Mouse (Mus musculus): Measurements from ENCODE around the gene Nrg3.
"Not testable (repeated sequence)": the region's sequence is repeated elsewhere in the genome, so short reads cannot be mapped to it uniquely, and the experiment has no call there.

The Nrg3 gene

DNA sequence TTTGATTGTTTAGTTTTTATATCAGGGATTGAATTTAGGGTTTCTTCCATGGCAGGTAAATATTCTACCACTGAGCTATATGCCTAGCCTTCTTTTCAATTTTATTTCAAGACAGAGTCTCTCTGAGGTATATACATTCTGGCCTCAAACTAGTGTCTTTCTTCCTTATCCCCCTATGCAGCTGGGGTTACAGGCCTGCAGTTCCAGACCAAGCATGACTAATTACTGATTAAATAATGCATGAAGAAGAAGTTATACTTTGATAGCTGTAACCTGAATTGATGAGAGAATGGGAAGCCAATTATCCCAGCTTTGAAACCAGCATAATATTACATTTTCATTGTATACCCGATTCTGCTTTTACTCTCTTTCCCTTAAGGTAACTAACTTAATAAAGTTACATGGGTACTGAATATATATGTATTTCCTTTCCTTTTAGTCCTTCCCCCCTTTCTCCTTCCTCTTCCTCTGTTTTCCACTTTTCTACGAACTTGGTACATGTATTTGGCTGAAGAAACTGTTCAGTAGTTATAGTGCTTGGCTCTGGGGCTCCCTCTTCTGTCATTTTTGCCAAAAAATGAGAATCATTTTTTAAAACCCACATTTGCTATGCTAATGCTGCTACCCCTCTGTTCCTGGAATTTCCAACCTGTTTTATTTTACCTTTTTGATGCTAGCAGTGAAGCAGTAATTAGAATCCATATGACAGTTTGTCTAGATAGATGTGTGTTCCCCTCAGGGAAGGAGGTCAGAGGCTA lies 843.8 kb downstream of the Nrg3 start:
- DNase-seq (ENCODE audit: extremely low spot score, low spot score), result no peak

DNA sequence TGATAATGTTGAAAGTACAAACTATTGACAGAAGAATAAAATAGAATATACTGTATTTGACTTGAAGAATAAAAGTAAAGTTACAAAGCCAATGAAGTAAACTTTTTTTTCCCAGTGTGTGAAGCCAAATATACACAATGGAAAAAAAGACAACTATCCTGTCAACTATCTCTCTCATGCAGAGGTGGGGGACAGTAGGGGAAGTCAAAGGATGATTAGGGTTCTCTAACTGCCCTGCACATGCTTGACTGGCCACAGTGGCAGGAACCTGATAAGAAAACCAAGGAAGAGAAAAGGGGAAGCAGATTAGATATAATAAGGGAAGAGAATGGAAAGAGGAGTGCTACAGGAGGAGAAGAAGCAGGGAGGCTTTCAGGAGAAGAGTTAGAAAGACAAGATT lies 855.9 kb downstream of the Nrg3 start:
- DNase-seq (ENCODE audit: extremely low spot score, low spot score), result no peak

DNA sequence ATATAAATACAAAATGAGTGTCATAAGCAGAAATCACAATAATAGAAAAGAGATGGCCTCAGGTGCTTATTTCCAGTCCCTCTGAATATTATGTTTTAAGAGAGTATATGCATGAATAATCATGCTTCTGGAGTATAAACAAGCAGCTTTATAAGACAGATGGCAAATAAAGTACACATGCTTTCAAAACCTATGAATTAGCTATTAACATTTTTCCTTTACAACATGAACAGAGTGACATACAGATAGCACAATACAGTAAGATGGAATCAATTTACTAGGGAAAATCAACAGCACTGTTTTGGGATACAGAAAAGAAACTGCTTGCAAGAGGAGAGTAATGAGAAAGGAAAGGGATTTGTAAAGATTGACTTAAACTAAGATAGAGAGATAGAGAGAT lies 875.2 kb downstream of the Nrg3 start:
- no peak for DNase-seq (ENCODE audit: extremely low spot score, low spot score)

DNA sequence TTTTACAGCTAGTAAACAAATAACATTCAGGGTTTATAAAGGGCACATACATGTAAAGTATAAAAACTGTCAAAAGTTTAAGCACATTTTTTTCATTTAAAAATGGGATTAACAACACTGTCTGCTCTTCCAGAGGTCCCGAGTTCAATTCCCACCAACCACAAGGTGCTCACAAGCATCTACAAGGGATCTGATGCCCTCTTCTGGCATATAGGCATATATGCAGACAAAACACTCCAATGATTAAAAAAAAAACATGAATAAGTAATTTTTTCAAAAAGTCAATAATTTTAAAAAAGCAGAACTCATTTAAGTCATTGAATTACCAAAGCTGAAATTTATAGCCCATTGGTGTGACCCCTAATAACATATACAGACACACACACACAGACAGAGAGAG lies 878.6 kb downstream of the Nrg3 start:
- DNase-seq (ENCODE audit: extremely low spot score, low spot score), result no peak

DNA sequence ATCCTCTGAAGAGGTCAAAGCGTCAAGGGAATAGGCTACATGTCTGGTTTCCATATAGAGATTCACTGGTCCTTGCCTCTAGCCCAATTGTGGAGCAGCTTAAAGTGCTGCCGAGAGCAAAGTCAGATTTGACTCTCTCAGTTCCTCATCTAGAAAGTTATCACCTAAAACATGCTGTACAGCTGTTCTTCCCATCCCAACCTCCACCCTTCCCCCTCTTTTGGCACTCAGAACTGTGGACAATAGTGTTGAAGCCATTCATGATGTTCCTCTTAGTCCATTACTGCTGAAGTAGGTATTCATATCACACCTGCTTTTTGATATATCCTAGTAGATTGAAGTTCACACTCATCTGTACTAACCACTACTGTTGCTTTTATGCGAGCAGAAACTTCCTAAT lies 896.1 kb downstream of the Nrg3 start:
- DNase-seq (ENCODE audit: extremely low spot score, low spot score), result no peak

DNA sequence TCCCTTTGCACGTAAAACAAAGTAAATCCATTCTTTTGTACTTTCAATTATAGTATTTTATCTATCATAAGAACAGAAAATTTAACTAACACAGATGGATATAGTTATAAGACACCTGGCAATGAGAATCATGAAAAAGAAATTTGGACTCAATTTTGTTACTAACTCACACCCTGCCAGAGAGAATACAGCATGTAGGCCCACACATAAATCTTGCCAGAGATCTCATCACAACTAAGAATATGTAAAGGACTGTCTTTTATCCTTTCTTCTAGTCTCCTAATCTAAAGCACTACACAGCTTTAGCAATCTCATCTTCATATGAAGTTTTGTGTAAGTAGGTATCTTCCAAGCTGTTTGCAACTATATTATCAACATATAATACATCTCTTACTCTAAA lies 904.7 kb downstream of the Nrg3 start:
- DNase-seq (ENCODE audit: extremely low spot score, low spot score), result no peak

DNA sequence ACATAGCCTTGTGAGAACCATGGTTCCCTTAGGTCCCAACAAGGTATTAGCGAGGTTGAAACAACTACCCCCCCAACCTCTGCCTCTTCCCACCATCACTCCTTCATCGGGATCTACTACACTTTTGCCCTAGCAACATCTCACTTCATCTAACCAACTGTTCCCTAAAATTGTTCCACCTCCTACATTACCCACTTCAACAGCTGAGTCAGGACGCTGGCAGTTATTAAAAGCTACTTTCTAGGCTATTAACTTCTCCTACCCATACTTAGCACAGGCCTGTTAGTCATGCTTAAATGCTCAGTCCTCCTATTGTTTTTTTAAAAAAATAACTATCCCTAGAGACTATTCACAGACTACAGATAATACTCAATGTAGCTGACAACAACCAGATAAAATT lies 906.7 kb downstream of the Nrg3 start:
- DNase-seq (ENCODE audit: extremely low spot score, low spot score), result no peak

DNA sequence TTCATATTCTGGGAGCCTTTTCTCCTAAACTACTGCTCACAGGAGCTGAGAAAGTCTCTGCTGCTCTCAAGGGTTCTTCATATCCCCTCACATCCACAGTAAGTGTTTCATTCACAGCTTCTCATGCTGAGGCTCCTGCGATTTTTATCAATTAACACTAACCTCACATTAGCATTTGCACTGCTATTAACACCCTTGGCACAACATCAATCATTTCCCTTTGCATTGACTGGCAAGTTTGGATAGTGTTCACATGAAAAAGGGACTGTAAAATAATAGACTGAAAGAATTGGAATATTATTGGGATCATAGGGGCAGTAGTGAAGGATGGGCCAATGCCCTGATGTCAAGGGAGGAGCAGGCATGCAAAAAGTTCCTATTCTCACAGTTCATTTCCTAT lies 918.3 kb downstream of the Nrg3 start:
- no peak for DNase-seq (ENCODE audit: extremely low spot score, low spot score)

DNA sequence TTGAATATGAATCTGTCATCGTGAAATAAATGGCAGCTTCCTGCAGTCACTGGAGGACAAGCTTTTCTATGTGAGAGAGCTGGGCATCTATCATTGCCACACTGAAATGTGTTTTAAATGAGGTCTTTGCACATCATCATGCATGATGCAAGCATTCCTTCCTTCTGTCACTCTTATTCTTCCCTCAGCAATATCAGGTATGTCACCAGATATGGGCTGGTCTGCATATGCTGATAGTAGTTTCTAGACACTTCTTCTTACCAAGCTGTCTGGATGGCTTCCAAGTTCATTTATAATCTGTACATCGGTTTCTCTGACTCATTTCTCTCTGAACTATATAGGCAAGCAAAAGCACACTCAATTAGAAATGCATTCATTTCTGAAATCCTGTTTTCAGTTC lies 925.6 kb downstream of the Nrg3 start:
- DNase-seq (ENCODE audit: extremely low spot score, low spot score), result no peak

DNA sequence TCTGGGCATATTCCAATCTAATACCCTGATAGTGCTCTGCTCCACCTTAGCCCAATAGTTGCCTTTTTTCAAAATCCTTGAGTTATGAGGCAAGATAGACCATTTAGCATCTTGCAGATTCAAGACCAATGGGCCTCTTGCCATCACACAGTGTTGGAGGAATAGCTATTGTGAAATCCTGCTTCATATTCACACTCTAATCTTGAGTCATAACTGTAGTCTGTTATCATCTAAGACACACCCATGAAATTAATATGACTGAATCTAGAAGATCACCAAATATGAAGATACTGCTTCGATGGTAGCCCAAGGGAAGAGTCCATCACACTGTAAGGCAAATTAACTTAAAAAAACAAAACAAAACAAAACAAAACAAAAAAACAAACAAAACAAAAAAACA lies 937.7 kb downstream of the Nrg3 start:
- DNase-seq (ENCODE audit: extremely low spot score, low spot score), result no peak

DNA sequence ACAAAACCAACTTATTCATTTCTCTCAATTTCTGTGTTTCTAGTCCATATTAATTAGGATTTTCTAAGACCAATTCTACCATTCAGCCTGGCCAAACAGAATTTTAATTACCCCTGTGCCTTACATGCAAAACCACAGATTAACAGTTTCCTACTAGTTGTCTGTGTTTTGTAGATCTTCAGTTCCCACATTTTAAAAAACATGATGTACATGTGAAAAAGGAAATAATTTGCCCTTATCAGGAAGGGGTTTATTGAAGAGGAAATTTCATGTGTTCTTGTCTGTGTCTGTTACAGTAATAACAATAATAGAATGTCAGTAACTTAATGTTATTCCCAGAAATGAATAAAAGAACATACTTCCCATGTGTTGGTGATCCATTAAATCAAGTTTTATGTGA lies 939.4 kb downstream of the Nrg3 start:
- DNase-seq (ENCODE audit: extremely low spot score, low spot score), result no peak

DNA sequence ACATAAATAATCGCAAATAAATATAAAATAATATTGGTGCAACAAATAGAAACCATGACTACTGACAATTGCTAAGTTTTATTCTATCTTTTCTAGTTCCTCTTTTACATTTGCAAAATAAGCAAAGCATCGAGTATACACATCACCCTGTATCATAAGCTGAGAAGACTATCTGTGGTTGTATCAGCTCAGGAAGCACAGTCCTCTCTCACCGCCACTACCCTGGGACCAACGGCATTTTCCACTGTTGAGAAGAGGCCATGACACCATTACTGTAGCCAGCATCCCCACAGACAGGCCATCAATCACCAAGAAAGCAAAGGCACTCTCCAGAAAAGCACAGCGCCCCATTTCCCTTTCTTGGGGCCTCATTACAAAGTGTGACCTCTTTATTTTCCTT lies 956.7 kb downstream of the Nrg3 start:
- DNase-seq (ENCODE audit: extremely low spot score, low spot score), result no peak

DNA sequence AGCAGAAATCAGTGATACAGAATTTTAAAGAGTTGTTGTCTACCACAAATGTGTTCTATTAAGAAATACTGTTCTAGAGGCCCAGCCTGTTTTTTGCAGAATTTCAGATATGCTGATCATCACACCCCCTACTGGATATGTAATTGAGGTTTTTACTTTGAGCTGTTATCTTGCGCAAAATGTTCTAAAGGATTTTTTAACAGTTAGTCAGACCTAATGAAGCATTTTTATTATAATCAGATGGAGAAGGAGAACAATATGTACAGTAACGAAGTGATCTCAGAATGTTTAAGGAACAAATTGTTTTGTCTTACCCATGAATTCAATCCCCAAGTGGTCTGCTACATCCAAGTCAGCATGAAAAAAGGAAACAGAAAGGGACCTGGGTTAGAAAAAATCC lies 963.9 kb downstream of the Nrg3 start:
- DNase-seq (ENCODE audit: extremely low spot score, low spot score), result no peak

DNA sequence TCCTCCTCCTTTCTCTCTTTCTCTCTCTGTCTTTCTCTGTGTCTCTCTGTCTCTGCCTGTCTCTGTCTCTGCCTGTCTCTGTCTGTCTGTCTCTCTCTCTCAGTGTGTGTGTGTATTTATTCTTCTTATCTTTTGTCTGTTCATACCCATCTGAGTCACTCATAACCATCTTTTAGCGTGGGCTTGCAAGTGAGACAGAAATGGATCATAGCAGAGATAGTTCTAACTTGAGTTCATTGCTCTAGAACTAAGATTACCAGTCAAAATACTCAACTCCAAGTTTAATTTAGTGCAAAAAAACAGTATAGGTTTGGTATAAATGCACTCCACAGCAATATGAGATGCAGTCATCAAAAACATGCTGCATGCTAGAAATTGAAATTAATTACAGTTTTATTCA lies 977.9 kb downstream of the Nrg3 start:
- no peak for DNase-seq (ENCODE audit: extremely low spot score, low spot score)

DNA sequence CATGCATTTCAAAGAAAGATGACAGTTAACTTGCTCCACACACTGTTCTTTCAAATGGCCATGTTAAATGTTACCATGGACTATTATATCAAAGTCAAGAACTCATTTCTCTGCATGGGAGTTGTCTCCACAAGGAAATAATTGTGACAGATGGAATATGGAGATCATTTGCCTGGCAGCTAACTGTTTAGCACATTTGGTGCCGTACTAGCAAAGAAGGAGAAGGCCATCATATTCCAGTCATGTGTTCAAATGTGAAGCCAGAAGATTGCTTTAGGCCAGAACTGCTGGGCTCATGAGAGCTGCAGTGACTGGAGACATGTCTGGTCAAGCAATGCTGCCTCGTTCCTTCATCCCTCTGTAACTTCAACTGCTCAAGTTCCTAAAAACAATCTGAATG lies 1025.8 kb downstream of the Nrg3 start:
- DNase-seq (ENCODE audit: extremely low spot score, low spot score), result no peak

DNA sequence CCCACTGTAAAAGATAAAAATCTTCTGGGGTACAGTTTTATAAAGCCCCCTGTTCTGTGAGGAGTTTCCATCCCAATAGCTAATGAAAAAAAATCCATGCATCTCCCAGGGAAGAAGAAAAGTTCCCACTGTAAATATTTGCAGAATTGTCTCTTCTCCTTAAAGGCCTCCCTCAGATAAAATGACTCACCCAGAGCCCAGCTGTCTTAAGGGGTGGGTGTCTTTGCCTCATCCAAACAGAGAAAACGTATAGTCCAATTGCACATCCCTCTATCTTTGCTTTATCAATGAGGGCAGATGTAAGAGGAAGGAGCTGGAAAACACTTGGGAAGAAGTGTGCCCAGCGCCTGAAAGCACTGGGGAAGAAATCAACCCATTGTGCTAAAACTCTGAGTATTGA lies 1028.1 kb downstream of the Nrg3 start:
- DNase-seq (ENCODE audit: extremely low spot score, low spot score), result no peak

DNA sequence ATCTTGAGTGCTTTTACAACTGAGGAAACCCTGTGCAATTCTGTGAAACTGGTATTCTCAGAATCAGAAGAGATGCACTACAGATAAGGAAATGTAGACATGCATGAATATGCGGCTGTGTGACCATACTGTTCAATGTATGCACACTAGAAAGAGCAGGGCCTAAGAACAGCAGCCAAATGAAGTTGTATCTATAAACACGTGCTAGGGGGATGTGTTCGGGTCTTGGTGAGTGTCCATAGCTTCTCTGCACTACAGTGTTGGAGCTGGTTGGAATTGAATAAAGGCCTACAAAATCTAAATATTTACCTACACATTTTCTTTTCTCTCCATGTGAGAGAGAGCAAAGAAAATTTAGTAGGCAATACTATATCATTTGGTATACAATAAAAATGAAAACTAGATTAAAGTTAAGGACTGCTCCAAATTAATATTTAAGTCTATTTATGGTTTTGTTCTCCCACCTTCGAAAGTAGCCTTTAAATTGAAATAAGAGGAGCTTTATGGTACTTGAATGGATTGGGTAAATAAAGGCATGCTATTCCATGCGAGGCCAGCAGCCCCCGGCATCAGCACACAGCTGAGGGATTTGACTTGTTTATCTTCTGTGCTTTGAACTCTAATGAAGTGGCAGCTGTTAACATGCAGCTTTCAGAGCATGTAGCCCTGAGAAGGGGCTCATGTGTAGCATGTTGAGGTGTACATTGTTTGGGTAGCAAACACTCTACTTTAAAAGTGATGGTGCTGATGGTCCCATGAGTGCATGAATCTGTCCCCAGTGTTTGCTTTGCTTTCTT lies 1038.9 kb downstream of the Nrg3 start:
- DNase-seq (ENCODE audit: extremely low spot score, low spot score), result no peak

DNA sequence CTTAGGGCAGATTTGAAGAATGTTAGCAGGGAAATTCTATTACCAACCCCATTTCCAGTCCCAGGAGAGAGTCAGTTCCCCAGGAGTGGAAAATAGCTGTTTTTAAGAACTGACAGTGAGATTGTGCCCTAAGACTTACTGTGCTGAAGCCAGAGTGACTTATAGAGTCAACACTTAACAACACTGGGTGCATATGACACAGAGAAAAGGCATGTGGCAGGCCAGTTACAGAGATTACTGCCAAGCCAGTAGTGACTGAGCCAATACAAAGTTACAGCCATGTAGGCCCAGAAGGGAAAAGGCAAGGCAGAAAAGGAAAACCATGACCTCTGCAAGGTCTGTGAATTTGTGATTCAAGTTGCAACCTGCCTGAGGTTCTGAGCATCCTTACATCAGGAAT lies 1098.2 kb downstream of the Nrg3 start:
- DNase-seq (ENCODE audit: extremely low spot score, low spot score), result no peak

DNA sequence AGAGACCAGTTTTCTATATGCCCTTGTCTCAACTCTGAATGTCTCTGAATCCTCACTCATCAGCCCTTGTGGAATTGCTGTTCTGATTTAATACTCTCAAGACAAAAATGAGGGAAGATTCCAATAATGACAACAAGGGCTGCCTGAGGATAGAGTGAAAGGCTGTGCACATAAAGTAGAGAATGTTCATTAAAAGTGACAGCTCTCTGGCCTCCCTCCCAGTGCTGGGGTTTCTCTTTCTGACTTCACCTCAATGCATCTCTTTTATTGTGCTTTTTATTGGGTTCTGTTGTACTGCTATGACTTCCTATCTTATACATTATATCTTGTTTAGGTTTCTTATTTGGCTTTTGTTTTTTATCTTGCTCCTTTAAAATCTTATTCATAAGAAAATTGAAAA lies 1131.9 kb downstream of the Nrg3 start:
- DNase-seq (ENCODE audit: extremely low spot score, low spot score), result no peak

DNA sequence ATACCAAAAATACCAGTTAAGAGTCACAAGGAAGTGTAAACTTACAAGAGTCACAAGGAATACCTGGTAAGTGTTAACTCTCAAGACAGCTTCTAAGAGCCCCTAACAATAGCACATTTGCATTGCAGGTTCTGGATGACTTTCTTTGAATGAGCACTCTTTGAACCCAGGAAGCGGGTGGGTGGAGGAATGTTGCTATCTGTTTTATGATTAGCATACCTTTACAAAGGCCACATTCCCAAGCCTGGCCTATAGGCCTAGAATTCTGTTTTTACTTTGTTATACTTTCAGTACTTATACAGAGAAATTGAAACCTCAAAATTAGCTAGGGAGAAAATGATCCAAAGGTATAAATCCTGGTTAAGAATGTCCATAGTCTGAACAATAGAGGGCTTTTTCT lies 1150.0 kb downstream of the Nrg3 start:
- not testable (repeated sequence) for DNase-seq (ENCODE audit: extremely low spot score, low spot score)

DNA sequence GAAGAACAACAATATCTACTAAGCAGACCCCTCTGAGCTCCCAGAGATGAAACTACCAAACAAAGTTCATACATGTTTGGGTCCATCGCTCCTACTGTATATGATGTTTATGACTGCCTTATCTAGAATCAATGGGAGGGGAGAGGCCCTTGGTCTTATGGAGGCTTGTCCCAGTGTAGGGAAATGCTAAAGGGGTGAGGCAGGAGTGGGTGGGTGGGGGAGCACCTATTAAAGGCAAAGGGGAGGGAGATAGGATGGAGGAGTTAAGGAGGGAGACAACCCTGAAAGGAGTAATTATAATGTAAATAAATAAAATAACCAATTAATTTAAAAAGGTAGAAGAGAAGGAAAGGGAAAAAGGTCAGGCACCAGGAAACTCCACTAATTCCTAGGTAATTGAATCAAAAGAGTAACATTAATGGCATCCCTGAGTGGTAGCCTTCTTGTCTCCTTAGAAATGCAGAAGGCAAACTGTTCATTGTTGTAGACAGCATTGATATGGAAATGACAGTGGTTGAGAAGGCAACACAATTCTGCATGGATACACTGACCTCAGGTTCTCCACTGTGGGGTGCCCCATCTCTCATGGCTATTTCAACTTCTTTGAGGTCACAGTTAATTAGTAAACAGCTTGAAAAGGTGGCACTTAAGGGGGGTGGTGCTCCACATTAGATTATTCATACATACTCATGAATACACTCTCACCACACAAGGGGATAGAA lies 1152.1 kb downstream of the Nrg3 start:
- no peak for DNase-seq (ENCODE audit: extremely low spot score, low spot score)
